Mouse (Mus musculus): ENCODE measurements around the gene Thumpd3. TPM values are rescaled to one million over a fixed set of nuclear protein-coding genes. Genes with fewer than 3 reads are reported as not detected.

The Thumpd3 gene
- total RNA-seq, 2 experiments from 2014 or later: 65.8 to 96.9 TPM

DNA sequence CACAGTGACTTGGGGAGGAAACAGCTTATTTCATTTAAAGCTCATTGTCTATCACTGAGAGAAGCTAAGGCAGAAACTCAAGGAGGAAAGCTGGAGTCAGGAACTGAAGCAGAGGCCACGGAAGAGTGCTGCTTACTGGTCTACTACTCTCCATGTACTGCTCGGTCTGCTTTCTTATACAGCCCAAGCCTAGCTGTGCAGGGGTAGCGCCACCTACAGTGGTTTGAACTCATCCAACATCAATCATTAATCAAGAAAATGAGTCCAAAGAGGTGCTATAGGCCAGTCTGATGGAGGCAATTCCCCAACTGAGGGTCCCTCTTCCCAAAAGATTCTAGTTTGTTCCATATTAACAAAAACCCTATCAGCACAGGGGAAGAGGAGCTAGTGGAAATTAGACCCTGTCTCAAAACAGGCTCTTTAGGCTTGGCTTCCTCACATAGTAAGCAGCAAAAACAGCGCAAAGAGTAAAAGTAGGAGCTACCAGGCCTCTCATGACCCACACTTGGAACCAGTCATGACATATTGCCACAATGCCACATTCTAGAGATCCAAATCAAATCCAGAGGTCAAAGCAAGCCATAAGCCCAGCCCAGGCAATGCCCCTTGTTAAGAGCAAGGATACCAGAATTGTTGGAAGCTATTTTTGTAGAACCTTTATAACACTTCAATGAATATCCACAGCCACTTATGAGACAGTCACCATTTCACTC is 9.4 kb upstream of the Thumpd3 start:
- no peak for ATAC-seq (replicated peaks; ENCODE audit: poor library complexity)

- ATAC-seq (replicated peaks; ENCODE audit: poor library complexity): peak; percentile 77
Observed at GRCm38 (mm10) chr6:113037946-113038734, 7.9 kb upstream of the Thumpd3 start.

DNA sequence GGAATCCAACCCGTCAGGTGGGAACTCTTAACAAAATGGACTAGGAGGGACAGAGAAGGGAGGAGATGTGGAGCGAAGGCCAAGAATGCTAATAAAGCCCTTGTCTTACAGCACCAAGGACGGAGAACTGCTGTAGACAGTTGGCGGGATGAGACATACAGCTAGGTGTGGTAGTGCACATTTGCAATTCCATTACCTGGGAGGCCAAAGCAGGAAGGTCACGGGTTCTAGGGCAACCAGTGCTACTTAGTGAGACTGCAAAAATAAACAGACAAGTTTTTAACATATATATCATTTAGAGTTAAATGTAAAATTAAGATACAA is 7.3 kb upstream of the Thumpd3 start:
- ATAC-seq (replicated peaks; ENCODE audit: poor library complexity): no peak

GRCm38 (mm10) chr6:113040319-113040718 is 5.7 kb upstream of the Thumpd3 start:
- no peak for ATAC-seq (replicated peaks; ENCODE audit: poor library complexity)

GRCm38 (mm10) chr6:113041215-113041990 is 4.6 kb upstream of the Thumpd3 start:
- ATAC-seq (replicated peaks; ENCODE audit: poor library complexity): peak; percentile 36

DNA sequence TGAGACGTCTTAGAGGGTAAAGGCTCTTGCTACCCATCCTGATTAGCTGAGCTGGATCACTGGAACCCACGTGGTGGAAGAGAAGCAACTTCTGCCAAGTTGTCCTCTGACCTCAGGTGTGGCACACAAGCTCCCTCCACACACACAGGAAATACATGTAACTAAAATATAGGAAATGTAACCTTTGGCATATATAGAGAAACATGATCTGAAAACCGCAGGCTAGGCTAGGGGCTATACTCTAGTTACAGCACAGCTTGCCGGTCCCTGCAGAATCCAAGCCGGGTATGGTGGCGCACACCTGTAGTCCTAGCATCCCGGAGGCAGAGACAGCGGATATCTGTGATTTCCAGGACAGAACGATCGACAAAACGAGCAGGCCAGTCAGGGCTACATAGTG is 450 bp upstream of the Thumpd3 start:
- 0 out of 2 replicates have a peak, but pooled peaks have one; percentile 0 for ATAC-seq (replicated peaks; ENCODE audit: poor library complexity)

DNA sequence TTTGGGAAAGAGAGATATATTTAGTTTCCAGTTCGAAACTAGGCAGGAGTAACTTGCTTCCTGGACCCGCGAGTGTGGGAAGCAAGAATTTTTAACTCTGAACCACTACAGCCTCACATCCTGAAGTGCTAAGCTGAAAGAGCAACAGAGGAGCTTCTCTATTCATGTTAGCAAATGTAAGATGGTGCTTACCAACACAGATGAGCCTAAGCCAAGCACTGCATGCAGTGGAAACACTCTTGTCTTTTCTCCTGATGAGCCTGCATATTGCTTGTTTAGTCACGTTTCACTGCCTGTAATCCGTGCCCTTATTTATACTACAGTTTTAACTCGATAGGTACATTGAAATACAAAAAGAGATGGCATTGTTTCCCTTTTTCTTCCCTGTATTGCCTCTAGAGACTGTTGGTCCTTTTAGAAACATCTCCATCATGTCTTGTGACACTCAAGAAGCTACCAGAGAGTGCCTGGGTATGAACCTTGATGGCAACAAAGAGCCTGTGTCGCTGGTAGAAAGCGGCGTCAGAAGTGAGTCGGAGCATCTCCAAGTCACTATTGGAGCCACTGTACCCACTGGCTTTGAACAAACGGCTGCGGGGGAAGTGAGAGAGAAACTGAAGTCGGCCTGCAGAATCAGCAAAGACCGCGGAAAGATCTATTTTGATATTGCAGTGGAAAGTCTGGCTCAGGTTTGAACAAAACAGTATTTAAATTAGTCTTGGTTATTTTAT is 1.2 kb downstream of the Thumpd3 start:
- ATAC-seq (replicated peaks; ENCODE audit: poor library complexity): no peak

DNA sequence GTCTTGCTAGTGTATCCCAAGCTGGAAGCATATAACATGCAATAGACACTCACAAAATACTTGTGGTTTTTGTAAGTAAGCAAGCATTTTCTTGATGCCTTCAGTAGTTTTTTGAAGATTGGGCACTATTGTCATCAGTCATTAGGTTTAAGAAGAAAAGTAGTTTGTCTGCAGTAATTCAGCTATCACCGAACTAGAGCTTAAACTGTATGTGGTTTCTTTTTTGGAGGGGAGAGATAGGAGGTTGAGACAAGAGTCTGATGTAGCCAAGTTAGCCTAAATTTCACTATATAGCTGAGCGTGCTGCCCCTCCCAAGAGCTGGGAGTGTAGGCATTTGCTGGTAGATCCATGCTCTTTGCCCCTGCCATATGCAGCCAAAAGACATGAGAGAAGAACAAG is 2.3 kb downstream of the Thumpd3 start:
- ATAC-seq (replicated peaks; ENCODE audit: poor library complexity): no peak

GRCm38 (mm10) chr6:113049159-113049558 is 3.1 kb downstream of the Thumpd3 start:
- no peak for ATAC-seq (replicated peaks; ENCODE audit: poor library complexity)

DNA sequence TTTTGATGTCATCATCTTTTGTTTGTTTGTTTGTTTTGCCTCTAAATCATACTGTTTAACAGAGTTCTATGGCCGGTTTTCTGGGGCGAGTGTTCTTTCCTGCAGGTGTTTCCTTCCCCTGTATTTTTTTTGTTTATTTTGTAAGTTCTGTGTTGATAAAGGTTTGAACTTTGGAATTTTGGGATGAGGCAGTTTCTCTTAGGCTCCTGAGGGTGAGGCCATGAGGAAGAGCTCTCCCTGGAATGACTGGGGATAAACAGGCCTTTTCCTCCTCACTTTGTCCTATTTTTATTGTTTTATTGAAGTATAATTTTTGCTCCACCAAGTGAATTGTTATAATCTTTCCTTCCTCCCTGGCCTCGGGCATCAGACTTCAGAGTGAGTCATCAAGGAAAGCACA is 6.9 kb downstream of the Thumpd3 start:
- ATAC-seq (replicated peaks; ENCODE audit: poor library complexity): no peak

- 0 out of 2 replicates have a peak, but pooled peaks have one; percentile 29 for ATAC-seq (replicated peaks; ENCODE audit: poor library complexity)
Observed at GRCm38 (mm10) chr6:113054552-113055107, 8.6 kb downstream of the Thumpd3 start.

- peak; percentile 48; the same call in 1 of the 2 replicates for ATAC-seq (replicated peaks; ENCODE audit: poor library complexity)
Observed at GRCm38 (mm10) chr6:113060892-113061563, 15.0 kb downstream of the Thumpd3 start.

GRCm38 (mm10) chr6:113062253-113062652 is 16.2 kb downstream of the Thumpd3 start:
- no peak for ATAC-seq (replicated peaks; ENCODE audit: poor library complexity)

DNA sequence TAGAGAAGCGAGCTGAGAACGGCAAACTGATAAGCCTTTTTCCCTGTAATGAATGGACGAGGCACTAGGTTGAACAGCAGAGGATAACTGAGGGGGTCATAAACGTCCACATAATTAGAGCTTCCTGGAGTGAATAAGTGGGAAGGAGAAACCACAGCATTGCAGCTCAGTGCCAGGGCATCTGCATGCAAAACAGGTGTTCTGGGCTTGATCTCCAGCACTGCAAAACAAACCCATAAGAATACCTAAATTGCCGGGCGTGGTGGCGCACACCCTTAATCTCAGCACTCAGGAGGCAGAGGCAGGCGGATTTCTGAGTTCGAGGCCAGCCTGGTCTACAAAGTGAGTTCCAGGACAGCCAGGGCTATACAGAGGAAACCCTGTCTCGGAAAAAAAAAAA is 17.3 kb downstream of the Thumpd3 start:
- ATAC-seq (replicated peaks; ENCODE audit: poor library complexity): no peak

- no peak for ATAC-seq (replicated peaks; ENCODE audit: poor library complexity)
Observed at GRCm38 (mm10) chr6:113065186-113065585, 19.2 kb downstream of the Thumpd3 start.

DNA sequence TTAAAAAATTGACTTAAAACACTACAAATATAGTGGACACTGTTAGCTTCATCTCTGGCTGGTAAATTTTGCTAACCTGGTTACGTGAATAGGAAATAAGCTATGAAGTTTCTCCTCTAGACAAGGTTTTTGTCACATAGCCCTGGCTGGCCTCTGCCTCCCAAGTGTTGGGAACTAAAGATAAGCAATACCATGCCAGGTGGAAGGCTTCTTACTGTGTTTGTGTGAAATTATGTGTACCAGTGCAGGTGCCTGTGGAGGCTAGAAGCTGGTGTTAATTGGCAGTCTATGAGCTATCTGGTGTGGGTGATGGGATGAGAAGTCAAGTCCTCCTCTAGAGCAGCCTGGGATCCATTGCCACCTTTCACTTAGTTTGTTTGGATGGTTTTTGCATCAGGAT is 23.1 kb downstream of the Thumpd3 start:
- ATAC-seq (replicated peaks; ENCODE audit: poor library complexity): 0 out of 2 replicates have a peak, but pooled peaks have one; percentile 14

DNA sequence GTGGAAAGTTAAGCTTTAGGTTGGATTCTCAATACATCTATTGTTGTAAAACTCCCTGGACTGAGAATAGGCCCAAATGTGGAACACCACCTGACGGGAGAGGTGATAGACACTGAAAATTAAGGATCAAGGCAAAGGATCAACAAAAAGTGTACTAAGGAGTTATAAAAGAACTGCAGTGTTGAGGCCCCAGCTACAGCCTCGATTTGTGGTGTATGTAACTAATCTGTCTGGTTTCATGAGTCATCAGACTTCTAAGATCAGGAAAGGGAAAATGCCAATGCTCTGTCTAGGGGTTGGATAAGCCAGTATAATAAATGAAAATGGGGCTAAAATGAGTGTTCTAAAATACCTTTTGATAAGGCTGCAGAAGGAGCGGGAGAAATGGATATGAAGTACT is 29.2 kb downstream of the Thumpd3 start:
- no peak for ATAC-seq (replicated peaks; ENCODE audit: poor library complexity)

- ATAC-seq (replicated peaks; ENCODE audit: poor library complexity): peak; percentile 53
Observed at GRCm38 (mm10) chr6:113076012-113076685, 30.1 kb downstream of the Thumpd3 start.

Measured in megakaryocyte progenitor cell, adult 5-6 weeks (primary cell).